Mouse (Mus musculus) thymus, postnatal 10 days (tissue): Measurements from ENCODE around the gene Pi4k2b.
"Not testable (repeated sequence)": the region's sequence is repeated elsewhere in the genome, so short reads cannot be mapped to it uniquely, and the experiment has no call there.

Experiments used
- DNase-seq, 2 experiments: peaks; one replicate each; pipeline ENCODE4 v3.0.0; 2021; ENCODE audit warnings: low spot score in 2 of 2

Gene Pi4k2b

DNA sequence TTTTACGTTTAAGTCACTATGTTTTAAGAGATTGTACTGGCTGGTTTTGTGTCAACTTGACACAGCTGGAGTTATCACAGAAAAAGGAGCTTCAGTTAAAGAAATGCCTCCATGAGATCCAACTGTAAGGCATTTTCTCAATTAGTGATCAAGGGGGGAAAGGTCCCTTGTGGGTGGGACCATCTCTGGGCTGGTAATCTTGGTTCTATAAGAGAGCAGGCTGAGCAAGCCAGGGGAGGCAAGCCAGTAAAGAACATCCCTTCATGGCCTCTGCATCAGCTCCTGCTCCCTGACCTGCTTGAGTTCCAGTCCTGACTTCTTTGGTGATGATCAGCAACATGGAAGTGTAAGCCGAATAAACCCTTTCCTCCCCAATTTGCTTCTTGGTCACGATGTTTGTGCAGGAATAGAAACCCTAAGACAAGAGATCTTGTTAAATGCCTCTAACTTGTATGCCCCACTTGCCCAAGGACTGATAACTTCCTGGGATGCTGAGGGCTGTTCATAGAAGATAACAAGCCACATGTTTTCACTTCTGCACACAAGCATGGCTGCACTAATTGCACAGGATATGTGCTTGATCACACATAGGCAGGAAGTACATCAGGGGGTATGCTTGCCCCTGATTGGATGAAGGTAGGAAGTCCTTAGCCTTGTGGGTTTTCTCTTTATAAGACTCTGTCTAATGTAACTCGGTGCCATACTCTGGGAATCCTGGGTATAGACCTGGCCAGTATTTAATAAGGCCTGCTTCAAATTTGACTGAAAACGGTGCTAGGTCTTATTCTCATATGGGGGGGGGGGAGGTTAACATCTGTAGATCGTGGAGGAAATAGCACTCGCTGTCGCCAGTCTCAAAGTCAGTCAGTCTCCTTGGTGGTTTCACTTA, 35.3 kb downstream of the Pi4k2b start:
- DNase-seq: not testable (repeated sequence)

DNA sequence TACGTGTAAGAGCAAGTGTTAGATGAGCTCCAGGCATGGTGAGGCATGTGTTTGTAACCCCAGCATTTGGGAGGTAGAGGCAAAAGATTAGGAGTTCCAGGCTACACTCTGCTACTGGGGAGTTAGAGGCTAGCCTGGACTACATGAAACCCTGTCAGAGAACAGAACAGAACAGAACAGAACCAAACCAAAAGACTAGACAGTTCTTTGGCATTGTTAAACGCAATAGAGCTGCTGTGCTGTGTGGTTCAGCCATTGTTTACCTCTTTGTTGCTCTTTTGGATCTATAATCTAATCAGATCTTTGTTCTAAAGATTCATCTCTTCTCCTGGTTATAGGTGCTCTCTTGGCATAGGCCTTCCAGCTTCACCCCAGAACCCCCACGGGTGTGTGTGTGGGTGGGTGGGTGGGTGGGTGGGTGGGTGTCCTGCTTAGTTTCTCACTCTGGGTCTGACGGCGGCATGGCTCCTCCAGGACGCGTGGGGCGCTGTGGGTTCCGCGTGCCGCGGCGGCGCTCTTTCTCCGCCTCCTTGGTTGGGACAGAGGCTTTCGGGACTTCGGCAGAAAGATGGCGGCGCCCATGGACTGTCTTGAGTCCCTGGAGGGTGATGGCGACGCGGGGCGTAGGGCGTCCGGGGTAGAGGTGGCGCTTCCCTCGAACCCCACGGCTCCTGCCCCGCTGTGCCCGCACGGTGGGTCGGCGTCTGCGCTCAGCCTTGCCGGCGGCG, 41.3 kb downstream of the Pi4k2b start:
- DNase-seq: peak; percentile 74 to 83

DNA sequence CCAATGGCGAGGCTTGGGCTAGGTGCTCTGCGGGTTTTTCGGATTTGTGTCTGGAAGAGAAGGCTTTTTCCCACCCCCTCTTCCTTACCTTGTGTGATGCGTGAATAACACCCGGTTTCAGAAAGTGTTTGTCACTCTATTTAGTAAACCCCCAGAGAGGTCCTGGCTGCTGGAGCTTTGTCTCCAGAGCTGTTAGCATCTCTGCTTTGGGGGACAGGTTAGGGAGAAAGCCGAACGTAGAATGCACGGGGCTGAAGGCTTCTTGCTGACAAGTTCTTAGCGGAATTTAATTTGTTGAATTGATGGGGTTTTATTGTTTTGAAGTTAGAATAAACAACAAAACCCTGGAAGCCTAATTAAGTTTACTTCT, 41.9 kb downstream of the Pi4k2b start:
- DNase-seq: no peak

DNA sequence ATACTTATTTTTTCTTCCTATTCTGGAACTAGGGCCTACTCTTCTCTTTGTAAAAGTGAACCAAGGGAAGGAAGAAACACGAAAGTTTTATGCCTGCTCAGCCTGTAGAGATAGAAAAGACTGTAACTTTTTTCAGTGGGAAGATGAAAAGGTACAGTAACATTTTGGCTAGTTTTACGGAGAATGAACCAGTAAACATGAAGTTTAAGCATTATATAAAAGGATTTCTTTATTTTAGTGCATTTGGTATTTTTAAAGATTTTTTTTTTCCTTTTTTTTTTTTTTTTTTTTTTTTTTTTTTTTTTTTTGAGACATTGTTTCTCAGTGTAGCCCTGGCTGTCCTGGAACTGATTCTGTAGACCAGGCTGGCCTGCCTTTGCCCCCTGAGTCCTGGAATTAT, 42.6 kb downstream of the Pi4k2b start:
- no peak for DNase-seq

DNA sequence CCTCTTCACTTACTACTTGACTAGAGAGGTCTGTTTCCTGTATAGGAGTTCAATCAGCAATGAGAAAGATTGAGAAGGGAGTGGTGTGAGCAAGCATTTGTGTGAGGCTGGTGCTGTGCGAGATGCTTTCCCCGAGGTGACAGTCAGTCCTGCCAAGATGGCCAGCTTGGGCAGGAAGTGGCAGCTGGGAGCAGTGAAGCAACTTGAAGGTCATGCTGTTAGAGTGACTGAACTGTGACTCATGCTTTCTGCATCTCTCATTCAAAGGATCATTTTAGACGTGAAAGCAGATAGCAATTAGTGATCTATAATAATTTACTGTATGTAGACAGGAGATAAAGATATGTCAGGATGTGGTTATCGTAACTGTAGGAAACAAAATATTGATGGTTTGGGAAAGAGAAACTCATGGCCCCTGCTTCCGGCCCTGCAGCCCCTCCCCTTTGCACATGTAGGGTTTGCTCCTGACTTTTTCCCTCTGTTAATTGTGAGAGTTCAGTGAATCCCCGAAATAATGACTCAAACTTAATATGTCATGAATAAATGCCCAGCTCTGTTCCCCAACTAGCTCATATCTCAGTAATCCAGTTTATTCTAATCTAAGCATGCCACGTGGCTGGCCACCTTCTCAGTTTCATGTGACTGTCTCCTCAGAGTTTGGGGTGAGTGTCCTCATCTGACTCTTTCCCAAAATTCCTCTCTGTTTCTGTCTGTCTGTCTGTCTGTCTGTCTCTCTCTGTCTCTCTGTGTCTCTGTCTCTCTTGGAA, 45.4 kb downstream of the Pi4k2b start:
- no peak for DNase-seq

DNA sequence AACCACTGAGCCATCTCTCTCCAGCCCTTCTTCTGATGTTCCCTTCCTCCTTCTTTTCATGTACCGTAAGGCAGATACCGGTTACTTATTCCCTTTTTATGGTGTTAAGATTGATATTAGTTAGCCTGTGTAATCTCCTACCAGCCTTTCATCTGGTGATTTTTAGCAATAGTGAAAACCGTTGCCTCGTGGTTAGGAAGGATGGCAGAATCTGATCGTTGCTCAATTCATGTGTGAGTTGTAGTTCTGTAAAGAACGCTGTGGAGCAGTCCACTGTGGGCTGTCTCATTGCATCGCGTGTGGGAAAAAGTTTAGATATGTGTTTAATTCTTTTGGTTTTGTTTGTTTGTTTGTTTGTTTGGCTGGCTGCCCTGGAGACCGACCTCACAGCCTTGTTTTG, 51.9 kb downstream of the Pi4k2b start:
- no peak for DNase-seq

DNA sequence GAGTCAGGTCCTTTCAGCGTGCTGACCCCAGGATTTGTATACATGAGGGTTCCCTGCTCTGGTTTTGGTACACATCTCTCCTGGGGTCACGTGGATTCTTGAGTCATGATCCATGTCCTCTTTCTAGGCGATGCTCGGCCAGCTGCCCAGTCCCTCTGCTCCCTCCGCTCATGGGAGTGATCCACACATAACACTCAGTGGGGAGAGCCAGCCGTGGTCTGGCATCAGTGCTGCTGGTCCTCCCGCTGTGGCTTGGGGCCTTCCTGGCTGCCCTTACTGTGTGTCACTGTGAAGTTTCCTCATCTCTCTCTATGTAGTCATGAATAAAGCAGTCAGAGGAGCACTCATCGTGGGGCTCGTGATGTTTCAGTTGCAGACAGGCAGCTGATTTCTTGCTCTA, 52.7 kb downstream of the Pi4k2b start:
- no peak for DNase-seq

DNA sequence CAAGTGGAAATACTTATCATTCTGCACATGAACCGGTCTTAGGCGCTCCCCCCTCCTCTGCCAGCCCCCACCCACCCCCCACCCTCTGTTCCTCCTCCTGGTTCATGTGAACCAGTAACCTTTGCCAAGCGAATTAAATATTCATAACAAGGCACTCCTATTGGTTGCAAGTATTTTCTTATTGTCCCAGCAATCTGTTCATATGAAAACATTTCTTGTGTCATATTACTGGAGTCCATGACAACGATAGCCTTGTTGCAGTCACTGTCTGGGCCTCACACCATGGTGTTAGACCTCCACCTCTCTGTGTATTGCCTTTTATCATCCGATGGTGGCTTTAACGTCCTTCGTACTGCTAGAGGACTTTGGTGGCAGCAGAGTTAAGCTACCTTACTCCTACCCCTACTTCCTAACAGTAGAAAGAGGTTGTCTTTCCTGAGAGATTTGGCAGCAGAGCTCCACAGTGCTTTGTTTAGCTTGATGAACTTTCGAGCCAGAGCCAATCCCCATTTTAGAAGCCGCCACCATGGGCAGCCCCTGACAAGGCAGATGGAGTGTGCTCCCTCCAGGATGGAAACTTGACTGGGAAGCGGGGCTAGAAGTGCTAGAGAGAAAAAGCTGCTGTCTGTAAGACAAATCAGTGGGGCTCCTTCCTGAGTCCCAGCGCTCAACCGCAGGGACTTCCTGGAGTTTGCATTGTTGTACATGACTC, 58.1 kb downstream of the Pi4k2b start:
- no peak for DNase-seq

DNA sequence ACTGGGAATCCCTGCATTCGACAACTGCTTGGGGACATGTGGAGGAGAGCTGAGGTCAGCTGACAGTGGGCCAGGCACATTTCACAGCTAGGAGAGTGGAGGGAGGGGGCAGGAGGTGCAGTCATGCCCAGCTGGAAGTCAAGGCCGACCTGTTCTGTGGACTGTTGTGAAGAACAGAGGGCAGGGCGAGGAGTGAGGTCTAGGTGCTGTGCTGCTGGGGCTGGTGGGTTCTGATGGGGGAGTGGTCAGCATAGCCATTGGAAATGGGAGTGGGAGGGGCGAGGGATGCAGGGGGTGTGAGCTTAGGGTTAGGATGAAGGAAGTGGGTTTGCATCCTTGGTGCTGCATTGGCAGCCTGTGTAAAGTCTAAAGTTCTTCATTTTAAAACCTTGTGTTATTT, 64.4 kb downstream of the Pi4k2b start:
- no peak for DNase-seq

DNA sequence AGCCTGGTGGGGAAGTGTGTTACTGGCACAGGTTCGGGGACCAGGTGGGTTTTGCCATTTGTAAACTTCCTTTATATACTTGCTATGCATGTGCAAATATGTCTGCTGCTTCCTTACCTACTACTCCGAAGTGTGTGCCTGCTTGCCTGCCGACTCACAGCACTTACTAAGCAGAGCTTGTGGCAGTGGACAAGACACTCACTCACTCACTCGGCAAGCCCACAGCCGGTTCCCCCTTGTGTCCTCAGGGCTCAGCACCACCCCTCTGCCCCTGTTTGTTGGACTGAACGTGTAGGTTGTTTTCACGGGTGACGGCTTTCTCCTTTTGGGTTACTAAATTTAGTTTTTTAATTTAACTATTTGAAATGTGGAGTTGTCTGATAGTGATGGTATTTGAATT, 65.0 kb downstream of the Pi4k2b start:
- no peak for DNase-seq

DNA sequence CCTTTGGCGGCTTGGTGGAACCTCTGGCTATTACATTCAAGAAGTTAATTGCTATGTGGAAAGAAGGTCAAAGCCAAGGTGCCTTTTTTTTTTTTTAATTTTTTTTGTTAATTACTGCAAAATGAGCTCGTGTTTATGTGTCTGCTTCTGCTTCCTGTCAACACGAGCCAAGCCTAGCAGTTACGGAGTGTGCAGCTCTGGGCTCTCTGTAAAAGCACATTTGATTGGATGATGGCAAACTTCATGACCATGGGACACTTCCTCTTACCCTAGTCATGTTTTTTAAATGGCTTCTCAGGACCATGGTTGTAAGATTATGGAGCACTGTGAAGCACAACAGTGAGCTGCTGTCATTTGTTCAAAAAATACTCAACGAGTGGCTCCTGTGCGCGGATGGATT, 65.7 kb downstream of the Pi4k2b start:
- no peak for DNase-seq

DNA sequence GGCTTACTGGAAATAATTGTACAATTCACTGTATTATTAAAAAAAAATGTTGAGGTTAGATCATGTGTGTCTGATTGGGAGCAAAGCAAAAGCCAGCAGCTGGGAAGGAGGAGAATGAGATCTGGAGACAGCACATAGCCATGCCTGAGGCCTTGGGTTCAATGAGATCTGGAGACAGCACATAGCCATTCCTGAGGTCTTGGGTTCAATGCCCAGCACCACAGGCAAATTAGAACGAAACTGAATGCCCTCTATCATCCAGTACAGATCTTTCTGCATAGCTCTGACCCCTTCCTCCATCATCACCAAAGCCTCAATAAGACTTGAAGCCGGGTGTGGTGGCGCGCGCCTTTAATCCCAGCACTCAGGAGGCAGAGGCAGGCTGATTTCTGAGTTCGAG, 69.1 kb downstream of the Pi4k2b start:
- no peak for DNase-seq

DNA sequence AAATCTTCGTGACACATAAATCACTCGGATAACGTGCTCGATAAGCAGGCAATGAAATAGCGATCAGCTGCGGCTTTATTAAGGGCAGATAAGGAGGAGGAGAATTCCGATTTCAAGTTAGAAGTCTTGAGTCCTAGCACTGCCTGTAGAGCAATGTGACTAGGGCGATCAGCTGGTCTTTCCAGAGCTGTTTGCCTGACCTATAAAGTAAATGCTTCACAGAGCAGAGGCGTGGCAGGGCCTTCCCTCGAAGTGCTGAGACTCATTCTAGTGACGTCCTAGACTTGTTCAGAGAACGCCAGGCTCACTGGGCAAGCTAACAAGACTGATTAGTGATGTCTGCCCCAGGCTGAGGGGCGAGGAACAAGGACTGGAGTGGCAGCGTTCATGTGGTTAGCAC, 69.7 kb downstream of the Pi4k2b start:
- no peak for DNase-seq

DNA sequence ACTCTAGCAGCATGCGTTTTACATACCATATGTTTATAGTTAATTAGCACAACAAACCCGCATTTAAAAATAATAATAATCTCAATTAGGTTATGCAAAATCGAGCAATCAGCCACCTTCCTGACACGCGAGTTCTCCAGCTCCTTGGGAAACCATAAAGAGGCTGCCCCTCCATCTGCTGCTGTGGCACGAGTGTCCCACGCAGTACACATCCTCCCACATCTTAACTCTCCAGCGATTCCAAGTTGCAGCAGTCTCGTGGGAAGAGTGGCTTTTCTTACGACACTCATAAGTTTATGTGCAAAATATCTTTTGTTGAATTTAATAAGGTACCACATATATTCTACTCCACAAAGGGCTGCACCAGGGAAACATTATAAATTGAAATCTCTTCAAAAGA, 71.1 kb downstream of the Pi4k2b start:
- DNase-seq: no peak

DNA sequence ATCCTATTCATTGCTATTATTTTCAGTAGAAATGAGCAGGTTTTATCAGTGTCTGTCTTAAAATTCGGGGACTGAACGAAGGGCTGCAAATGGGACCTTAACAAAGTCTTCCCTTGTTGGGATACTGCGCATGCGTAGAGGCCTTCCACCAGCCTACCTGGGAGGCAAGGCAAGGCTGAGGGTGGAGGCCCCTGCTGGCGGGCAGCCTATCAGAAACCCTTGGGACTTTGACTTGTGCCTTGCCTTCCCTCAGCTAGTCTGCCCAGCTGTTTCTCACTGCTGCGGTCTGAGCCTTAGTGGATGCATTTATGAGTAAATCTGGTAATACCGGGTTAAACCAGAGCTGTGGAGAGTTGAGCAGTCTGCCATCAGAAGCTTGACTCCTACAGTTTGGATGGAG, 71.9 kb downstream of the Pi4k2b start:
- no peak for DNase-seq

DNA sequence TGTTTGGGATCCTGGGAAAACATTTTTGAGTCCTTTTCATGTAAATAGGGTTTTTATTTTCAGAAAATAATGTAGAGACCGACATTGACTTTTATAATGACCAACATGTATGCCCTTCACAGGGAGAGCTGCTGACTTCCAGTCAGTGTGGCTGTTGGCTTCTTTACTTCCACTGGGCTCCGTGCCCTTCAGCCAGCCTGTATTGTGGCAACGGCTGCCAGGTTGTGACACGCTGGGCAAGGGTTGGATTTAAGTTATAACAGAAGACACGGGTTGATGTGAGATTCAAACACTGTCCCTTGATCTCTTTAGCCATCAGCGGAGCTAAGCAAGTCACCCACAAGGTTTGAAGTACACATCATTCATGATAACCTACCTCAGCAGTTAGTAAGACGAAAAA, 77.3 kb downstream of the Pi4k2b start:
- DNase-seq: no peak
